Mouse (Mus musculus): Measurements from ENCODE around the gene Baiap2l1.

Gene Baiap2l1

DNA sequence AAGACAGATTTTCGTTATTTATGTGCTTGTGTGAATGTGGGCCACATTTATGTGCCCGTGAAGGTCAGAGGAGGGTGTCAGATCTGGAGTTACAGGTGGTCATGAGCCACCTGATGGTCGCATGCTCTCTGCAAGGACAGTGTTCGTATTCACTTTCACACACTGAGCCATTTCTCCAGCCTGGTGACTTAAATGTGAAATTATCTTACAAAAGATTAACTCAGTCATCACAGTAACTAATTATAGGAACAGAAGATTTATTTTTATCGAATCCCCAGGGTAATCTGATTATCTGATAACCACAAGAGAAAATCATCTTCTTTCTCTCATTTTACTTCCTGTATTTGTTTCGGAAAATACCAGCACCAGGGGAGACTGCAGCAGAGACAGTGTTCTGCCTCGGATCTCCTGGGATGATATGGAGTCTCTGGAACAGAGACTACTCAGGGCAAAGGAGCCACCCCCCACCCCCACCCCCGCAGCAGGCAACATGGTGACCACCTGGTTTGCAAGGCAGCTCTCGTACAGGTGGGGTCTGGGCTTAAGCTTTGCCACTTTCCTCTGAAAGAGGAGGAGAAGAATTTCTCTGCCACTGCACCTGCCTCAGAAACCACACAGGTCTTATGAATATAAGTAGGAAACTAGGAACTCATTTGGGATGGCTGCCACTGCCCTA lies 71.2 kb downstream of the Baiap2l1 start:
- no peak for DNase-seq (ENCODE audit: low spot score)

DNA sequence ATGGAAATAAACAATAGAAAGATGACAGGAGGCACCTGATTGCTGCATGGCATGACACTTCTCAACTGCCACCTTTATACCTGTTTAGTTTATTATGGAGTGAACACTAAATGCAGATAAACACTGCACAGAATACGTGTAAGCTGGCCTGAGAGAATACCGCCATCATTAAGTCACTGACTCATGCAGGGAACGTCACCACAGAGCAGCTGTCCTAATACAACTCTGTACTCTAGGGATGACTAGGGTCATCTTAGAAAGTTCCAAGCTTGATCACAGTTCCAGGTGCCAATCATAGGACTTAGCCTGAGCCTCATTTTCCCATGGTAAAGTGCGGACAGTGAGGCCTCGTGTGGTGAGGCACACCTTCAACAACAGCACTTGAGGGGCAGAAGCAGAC lies 73.3 kb downstream of the Baiap2l1 start:
- no peak for DNase-seq (ENCODE audit: low spot score)

DNA sequence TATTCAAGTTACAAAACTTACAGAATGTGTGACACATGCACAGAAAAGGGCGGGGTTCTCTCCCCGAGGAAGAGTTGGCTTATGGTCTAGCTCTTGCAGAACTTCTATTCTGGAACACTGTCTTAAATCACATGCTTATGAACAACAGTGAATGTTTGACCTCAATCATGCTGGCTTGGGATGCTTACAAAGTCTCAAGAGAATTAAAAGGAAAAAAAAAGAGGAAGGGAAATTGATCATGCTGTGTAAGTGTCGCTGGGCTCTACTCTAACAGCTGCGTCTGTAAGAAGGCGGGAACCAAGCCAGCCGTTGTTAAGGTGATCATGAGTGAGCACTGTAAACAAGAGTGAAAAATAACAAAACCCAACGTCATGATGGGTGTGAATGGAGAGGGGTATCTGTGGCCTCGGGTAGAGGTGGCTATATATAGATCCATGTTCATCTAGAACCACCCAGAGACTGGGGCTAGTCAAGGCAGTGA lies 74.3 kb downstream of the Baiap2l1 start:
- DNase-seq (ENCODE audit: low spot score): no peak

DNA sequence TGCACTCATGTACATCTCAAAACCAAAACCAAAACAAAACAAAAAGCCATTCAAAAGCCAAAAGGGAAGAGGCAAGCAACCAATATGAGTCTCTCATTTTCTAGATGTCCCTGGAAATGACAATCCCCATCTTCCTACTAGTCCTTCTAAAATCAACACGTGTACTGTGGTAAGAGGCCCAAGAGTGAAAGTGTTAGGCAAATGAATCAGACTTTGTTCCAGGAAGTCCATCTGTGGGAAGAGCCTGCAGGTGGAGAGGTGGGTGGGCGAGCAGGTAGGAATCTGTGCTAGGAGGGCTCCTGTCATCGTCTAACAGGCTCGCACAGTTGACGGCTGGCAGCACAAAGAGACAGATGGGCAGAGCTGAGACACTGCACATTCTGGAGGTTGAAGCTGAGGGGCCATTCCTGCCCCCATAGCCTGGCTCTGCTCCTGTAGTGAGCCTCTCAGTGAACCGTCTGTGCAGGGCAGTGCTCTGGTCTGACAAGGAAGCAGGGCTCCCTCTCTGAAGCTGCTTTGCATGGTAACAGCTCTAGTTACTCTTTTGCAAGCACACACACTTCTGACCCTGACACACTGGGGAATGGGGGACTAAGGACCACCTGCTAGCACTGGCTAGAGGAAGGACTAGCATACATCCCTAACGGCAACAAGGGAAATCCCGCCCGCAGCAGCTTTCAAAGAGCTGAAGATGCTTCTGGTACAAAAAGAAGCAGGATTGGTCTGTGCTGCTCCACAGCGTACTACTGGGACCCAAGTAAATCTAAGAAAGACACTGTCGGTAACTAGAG lies 75.2 kb downstream of the Baiap2l1 start:
- DNase-seq (ENCODE audit: low spot score): no peak

DNA sequence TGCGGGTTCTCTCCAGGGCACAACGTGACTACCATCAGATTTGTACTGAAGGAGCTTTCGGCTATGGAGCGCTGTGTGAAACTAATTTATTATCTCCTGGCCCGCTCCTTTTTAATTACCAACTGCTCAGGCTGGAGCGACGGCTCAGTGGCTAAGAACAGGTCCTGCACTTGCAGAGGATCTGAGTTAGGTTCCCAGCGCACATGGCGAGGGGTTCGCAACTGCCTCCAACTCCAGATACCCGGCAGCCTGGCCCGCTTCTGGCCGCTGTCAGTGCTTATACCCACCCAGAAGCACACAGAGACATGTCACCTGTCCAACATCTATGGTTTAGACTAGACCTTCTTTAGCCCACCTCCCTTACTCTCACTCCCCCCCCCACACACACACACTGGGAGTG lies 78.0 kb downstream of the Baiap2l1 start:
- no peak for DNase-seq (ENCODE audit: low spot score)

DNA sequence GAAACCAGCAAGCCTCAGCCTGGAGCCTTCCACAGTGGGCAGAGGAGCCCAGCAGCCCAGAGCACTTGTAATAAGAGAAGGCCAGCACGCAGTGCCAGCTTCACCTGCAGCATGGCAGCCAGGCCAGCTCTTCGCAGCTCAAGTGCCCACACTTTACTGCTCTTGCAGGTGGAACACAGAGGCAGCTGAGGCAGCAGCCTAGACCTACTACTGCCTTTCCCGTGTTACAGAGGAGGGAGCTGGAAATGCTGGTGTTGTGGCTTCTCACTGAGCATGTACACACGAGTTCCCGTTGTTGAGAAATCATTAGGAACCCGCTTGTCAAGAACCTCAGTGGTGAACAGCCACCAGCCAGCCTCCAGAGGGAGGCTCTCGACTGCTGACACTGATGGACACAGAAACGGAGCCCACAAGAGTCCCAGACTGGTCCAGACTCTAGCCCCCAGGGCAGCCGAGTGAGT lies 78.8 kb downstream of the Baiap2l1 start:
- DNase-seq (ENCODE audit: low spot score): no peak

DNA sequence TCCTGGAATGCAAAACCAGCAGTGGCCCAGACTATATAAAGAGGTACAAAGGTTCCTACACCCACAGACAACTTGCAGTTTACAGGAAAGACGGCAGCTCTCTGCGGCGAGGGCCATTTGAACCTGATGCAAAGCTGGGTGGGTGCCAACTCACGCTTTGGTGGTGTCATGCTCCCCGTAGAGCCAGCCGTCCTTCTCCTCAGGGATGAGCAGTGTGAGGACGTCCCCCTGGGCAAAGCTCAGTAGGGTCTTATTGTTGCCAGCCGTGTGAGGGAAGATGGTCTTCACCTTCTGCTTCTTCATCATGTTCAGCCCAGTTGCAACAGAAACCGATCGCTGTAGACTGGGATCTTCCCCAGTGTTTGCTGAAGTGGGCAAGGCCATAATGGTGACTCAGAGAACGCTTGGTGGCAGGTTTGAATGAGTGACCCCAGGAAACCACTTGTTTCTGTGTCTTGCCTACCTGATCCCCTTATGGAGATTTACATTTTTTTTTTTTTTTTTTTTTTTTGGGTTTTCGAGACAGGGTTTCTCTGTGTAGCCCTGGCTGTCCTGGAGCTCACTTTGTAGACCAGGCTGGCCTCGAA lies 79.4 kb downstream of the Baiap2l1 start:
- DNase-seq (ENCODE audit: low spot score): no peak

DNA sequence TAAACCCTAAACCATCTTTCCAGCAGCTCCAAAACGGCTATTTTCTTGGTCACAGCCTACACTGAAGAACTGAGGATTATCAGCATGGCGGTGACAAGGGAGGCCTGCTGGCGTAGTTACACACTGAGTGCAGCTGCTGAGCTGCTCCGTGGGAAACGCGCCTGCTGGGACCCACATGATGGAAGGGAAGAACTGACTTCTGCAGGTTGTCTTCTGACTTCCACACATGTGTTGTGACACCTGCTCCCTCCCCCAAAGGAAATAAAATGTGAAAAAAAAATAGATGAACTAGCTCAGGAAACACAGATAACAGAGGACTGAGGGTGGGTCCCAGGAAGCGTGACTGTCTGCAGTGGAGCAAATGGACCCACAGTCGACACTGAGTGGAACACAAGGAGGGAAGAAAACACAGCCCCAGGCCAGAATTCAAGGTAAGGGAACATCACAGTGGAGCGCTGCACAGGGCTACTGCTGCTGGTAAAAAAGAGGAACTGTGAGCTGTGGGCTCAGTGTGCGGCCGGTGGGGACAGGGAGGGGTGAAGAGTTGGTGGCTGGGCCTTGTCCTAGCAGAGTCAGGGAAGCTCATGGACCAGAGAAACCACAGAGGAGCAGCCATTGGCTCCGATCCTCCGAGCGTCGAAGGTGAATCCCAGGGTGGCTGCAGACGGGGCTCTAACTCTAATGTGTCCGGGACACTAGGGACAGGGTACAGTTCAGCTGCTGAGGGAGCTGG lies 80.8 kb downstream of the Baiap2l1 start:
- DNase-seq (ENCODE audit: low spot score): no peak

DNA sequence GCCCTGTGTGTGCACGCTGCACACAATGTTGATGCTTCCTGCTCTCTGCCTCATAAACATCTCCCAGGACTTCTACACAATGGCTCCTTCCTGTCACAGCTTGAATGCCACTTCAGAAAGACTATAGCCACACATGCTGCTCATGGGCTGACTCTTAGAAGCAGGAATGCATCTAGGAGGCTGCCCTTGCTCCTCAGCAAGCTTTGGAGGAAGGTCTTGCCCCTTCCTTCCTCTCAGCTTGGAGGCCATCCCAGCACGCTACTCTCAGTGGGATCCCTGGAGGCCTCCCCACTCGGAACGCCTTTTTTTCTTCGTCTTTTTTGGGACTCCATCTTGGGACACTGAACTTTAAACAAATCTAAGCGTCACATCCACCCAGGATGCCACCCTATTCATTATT lies 83.0 kb downstream of the Baiap2l1 start:
- DNase-seq (ENCODE audit: low spot score): no peak

DNA sequence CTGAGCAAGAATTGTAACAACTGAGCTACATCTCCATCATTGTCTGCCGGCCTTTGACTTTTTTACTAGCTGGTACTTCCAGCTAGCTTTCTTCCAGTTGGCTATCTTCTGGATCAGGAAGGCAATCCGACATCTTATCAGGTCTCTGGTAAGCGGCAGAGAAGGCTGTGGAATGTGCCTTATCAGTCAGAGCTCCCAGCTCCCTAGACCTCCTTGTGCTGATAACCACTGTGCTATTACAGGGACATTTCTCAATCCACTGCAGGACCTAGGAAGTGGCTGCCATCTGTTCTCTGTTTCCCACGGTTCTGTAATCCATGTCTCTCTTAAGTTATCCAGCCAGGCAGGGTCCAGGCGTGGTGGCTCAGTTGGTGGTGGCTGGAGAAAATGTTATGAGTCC lies 86.1 kb downstream of the Baiap2l1 start:
- DNase-seq (ENCODE audit: low spot score): no peak

DNA sequence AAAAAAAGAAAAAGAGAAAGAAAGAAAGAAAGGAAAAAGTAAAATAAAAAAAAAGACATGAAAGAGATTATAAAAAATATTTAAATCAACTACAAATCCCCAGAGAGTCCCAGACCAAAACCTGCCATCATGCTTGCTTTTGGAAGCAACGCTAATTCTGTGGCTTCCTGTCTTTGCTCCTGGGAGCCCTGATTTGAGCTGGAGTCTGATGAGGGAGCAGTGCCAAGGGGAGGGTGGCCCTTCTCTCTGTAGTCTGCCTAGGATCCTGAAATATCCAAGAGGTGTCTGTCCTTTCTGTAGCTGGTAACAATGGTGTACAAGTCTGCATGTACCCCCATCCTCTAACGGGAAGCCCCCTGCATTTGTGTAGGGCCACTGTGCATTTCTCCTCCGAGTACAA lies 86.8 kb downstream of the Baiap2l1 start:
- no peak for DNase-seq (ENCODE audit: low spot score)

DNA sequence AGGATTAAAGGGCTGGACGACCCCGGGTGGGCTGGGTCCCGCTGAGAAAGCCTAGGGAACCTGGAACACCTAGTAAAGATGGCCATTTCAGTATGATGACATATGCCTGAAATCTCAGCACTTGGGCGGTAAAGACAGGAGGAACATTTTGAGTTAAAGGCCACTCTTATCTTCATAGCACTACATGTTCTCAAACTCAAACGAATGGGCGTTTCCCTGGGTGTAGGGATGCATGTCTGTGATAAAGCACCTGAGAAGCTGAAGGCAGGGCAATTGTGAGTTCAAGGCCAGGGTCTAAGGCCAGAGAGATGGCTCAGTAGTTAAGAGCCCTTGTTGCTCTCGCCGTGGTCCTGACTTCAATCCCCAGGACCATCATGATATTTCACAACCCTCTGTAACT lies 87.5 kb downstream of the Baiap2l1 start:
- no peak for DNase-seq (ENCODE audit: low spot score)

DNA sequence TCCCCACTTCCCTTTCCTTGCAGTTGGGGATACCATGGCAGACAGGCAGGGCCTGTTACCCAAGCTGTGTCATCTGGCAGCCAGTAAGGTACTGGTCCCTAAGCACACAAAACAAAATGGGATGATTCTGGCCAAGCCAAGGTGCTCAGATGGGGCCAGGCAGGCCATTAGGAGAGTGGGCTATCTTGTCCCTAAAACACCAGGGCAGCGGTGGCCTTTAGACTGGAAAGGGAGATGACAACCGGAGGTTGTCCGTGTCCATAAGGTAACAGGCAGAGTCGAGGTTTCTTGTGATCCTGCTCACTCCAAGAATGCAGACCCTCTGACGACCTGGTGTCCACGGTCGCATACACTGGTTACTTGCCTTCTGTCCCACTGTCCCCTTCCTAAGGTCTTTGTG lies 88.0 kb downstream of the Baiap2l1 start:
- DNase-seq (ENCODE audit: low spot score): no peak

DNA sequence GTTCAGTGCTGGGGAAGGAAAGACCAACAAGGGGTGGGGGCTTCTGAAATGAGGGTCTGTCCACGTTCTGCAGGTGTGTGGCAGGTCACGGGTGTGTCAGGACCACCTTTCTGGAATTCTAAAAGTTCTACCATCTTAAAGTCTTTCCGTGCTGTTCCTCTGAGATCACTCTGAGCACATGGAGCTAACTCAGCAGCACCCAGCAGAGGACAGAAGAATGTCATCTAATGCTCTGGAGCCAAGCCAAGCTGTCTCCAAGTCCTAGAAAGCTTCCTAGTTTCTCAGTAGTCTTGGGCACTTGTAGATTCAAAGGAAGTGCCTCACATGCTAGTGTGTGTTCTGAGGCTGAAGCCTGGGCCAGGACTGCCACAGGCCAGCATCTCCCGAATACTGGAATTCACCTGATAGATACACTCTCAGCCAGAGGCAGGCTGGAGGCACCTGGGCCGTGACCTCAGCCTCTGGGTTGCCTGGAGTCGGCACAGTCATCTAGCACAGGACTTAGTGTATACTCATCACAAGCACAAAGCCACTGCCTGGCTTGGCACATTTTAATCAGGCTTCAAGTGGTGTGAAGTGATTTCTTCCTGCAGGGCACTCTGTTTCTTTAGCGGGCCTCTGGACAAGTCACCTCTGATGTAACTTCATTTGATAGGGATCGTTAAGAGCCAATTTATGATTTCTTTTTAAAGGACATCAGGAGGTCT lies 90.2 kb downstream of the Baiap2l1 start:
- DNase-seq (ENCODE audit: low spot score): no peak

DNA sequence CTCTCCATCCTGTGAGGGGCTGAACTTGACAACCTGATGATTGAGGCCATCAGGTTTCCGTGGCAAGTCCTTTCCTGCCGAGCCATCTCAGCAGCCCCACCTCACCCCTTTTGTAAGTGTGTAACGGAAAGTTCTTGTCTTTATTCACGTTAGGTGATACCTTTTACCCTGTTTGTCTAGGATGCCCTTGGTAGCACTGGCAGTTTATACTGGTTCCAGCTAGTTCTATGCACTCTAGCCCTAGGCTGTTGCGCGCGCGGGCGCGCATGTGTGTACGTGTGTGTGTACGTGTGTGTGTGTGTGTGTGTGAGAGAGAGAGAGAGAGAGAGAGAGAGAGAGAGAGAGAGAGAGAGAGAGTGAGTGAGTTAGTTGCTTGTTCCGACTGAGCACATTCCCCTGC lies 94.4 kb downstream of the Baiap2l1 start:
- no peak for DNase-seq (ENCODE audit: low spot score)

DNA sequence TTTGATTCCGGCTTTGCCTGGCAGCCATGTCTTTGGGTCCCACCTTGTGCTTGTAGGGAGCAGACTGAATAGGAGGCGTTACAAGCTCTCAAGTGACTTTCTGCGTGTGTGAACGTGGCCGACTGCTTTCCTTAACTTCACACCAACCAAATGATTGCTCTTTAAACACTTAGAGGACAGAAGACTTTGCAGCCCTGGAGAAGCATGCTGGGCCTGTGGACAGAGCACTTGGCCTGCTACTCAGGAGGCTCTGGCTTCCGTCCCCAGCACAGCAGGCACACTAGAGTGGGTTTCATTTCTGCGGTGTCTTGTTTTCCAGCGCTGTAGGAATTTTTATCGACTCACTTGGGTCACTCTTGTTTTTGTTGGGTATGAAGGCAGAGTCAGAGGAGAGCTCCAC lies 94.8 kb downstream of the Baiap2l1 start:
- DNase-seq (ENCODE audit: low spot score): no peak

DNA sequence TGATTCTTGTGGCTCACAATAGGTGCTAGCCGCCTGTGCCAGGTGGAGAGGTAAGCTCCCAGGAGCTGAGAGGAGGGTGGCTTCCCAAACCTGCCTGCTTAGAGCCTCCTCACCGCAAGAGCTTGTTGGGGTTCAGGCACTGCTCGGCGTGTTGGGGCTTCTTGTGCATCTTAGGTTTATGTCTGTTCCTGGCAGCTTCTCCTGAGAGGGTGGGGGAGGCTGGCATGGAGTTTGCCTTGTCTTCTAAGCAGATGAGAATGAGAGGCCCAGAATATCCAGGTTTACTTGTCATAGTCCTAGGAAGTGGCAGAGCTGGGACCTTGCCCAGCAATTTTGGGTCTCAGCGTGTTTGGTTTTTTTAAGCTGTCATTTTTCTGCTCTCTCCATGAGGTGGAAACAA lies 96.1 kb downstream of the Baiap2l1 start:
- DNase-seq (ENCODE audit: low spot score): no peak

DNA sequence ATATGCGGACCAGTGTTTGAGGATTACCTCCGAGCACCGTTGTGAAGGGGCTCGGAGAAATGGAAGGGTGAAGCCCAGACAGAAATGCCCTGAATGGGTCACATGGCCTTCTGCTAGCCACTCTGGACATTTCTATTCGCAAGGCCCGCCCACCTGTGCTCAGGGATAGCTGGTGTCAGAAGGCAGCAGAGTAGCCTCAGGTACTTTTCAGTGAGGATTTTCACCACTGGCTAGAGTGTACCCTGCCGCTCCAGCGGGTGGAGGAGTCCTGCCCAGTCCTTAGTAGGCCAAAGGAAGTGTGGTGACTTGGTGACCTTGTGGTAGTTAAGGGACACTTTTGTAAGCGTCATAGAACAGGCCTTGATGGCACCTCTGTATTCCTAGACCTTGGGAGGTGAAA lies 96.6 kb downstream of the Baiap2l1 start:
- no peak for DNase-seq (ENCODE audit: low spot score)

DNA sequence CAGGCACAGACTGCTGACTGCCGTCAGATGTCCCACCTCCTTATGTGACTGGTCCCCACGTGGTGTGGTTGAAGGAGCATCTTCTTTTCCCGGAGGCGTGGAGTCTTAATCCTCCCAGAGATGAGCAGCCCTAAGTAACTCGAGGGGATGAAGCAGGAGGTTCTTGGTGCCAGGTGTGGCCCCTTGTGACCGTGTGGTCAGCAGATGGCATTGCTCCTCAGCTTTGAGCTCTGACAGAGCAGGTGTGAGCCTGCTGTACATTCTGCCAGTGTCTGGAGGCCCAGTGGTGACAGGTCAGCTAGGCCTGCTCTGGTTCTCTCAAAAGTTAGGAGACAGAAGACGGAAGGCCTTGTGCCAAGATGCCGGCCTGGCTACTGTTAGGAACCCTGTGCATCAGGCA lies 97.4 kb downstream of the Baiap2l1 start:
- DNase-seq (ENCODE audit: low spot score): no peak

DNA sequence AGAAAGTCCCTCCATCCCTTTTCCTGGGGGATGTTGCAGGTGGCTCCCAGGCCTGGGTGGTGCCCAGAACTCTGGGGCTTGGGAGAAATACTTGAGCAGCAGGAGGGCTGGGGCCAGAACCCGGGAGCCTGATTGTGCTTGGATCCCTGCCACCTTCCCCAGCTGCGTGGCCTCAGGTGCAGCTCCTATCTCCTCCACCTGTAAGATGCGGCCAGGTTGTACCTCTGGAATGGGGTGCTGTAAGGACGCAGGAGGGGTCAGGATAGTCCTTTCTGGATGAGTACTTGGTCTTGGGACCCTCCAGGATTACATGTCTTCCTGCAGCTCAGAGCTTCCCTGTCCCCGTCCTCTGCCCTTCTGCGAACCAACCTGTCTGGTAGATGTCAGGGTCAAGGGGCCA lies 98.7 kb downstream of the Baiap2l1 start:
- no peak for DNase-seq (ENCODE audit: low spot score)

DNA sequence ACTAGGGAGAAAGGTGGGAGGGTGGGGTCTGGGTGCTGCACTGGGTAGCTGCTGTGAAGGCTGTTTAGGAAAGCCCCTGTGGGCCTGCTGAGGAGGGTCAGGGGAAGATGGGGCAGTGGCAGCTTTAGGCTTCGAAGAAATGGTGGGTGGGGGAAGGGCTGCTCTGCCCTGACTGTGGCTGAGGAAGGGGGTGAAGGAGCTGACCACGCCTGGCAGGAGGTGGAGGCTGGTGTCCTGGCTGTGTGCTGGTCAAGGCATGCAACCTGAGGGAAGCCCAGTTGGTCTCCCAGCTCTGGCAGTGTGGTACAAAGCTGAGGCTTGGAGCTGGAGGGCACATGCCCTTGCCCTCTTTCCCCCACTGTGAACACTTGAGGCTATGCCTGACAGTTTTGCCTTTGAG lies 99.2 kb downstream of the Baiap2l1 start:
- DNase-seq (ENCODE audit: low spot score): no peak

DNA sequence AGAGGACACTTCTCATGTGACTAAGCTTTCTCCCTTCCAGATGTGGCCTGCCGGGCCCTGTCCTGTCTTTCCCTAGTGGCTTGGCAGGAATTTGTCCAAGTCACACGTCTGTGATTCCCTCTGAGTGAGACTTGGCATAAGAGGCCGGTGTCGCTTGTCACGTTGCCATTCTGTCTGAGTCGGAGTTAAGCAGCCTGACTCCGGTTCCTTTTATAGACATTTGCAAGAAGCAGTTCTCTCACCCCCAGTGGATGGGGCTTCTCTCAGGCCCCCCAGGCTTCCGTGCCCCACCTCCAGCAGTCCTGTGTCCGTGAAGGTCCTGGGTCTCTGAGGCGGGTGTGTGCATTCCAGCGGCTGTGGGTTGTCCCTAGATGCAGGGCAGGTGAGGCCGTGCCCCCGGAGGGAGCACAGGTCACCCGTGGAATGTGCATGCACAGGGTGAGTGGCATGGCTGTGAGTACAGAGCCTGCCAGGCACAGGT lies 99.7 kb downstream of the Baiap2l1 start:
- no peak for DNase-seq (ENCODE audit: low spot score)
